Mouse (Mus musculus) left cerebral cortex, postnatal 4 days (tissue): ENCODE data around the gene Dvl2. TPM values are rescaled to one million over a fixed set of nuclear protein-coding genes. Genes with fewer than 3 reads are reported as not detected.

Experiments used
- DNase-seq: peaks from one replicate; pipeline ENCODE4 v3.0.0-alpha.2; 2022
- intact Hi-C: fragments of 180-260 bp; cut with DNase I; formaldehyde crosslinking; loops from one replicate; pipeline ENCODE4 v1.15.1; 2025
- total RNA-seq, 2 experiments: library from RNA; stranded (reverse); gene quantifications; 2 replicates each; pipeline ENCODE4 v1.2.3; 2021

Dvl2 gene
- total RNA-seq, 2 experiments from 2014 or later: 38.8 to 40.1 TPM

DNA sequence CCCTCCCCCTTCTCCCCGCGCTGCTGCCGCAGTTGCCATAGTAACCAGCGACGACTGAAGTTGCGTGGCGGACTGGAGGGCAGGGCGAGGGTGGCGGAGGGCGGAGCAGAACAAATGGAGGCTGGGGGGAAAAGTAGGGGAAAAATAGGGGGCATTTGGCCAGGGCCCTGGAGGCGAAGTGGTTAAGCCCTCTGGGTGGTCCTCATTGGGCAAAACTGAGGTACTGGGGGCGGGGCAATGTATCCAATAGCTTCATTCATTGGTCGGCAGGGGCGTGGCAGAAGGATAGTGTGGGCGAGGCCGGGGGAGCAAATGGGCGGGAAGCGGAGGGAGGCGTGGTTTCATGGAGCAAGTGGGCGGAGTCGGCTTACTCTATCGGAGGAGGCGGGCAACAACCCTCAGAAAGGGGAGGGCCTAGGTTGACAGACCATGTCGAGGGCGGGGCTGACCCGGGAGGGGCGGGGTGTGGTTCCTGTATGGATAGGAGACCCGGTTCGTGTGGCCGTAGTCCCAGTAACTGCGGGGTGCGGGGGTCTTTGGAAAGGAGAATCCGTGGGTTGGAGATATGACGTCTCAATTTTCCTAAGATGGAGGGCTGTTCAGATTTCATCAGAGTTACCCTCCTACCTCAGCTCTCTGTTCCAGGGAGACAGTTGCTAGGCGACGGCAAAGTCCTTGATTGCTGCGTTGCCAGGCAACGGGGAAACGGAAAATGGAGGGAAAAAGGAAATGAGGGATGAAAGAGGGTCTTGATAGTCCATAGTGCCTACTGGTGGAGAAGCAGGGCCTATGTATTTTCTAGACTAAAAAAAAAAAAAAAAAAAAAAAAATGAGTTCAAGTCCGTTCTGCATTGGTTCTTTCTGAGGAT is 21.1 kb downstream of the Dvl2 start:
- DNase-seq: peak; percentile 100
- intact Hi-C loops: no loop called here

DNA sequence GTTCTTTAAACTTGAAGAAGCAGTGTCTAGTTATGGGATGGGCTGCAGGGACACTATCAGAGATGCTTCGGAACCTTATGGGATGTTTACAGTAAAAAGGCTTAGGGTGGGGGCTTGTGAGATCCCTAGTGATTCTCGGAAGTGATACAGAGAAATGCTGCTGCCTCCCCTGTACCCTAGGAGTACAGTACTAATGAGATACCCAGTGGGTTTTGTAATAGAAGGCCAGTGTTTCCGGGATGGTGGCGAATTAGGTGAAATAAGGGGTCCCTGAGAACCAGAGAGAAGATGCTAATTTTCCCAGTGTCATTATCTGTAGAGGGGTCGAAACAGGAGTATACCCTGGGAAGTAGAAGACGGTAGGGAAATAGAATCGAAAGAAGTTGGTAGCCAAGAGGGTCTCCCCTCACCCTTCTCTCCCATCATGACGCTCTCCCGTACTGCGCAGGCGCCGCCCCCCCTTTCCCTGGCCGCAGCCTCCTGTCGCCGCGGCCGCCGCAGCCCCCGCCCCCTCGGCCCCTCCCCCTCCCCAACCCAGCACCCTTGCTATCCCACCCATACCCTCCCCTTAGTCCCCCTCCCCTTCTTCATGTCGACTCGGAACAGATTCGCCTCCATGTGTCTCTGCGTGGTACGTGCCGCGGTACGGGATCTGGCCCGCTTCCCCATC is 23.2 kb downstream of the Dvl2 start:
- intact Hi-C loops: no loop called here
- DNase-seq: peak; percentile 81

DNA sequence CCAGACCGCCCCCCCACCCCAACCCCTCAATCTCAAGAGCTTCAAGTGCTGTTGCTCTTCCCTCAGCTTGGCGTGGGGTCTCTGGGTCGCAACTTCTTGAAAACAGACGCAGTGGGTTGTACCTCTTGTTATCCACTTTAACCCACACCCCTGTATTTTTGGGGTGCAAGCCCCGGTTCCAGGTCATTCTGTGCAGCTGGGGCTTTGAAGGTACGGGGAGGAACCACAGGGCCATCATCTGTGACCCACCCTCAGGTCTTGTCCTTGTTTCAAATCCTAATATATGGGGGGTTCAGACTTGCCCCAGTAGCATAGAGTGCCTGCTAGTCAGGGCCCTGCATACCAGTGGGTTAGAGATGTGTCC is 23.7 kb downstream of the Dvl2 start:
- intact Hi-C loops: no loop called here
- no peak for DNase-seq

DNA sequence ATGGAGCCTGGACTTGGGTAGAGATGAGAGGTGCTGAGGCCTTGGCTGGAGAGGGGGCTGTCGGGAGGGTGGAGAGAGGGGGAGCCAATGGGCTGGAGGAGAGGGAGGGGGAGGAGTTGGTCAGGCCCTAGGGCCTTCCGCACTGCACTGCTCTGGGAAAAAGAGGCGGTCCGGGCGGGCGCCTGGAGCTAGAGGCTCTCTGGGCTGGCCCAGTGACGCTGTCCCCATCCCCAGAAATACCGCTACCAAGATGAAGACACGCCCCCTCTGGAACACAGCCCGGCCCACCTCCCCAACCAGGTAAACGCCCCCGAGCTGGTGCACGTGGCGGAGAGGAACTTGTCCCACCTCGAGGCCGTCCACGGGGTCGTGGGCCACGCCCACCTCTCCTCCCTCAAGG is 26.3 kb downstream of the Dvl2 start:
- intact Hi-C loops: no loop called here
- peak; percentile 64 for DNase-seq

DNA sequence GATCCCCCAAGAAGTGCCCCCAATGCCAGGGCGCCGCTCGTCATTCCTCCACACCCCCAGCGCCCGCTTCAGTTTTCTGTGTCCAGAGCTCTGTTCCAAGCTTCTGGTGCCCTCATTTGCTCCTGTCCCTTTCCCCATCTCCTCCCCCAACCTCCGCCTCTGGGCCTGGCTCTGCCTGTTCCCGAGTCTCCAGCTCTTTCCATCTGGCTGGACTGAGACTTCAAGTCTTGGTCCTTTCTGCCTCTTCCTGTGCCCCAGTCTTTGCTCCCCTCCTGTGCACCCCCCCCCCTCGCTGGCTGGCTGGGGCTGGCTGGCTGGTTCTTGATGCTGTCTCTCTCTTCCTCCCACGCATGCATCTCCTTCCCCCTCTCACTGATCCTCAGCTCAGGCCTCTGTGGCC is 27.0 kb downstream of the Dvl2 start:
- DNase-seq: no peak
- intact Hi-C loops: no loop called here

DNA sequence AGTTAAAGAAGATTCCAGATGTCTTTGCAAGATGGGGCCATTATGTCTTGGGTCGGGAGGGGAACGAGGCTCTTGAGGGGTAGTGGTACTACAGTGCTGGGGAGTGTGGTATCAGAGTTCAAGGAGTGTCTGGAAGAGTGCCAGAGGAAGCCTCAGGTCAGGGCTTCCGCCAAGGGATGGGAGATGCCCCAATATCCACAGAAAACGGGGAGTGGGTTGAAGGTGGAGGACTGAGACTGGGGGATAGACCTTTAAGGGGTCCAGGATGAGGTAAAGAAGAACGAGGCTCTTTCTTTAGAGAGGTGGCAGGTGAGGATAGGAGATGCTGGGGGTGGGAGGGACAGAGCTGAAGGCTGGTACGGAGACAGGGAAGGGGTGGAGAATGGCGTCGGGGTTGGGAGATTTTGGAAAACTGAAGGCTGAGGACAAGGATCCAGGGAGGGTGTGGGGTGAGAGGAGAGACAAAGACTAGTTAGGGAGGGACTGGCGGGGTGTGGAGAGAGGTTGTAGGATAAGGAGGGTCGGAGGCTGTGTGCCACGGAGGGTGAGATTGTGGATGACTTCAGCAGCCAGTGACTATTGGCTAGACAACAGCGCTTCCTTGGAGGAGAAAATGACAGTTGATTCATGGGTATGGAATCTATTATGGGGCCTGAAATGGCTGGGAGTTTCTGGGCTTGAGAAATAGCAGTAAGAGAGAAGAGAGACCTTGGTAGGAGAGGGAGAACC is 28.2 kb downstream of the Dvl2 start:
- no peak for DNase-seq
- intact Hi-C loops: no loop called here

DNA sequence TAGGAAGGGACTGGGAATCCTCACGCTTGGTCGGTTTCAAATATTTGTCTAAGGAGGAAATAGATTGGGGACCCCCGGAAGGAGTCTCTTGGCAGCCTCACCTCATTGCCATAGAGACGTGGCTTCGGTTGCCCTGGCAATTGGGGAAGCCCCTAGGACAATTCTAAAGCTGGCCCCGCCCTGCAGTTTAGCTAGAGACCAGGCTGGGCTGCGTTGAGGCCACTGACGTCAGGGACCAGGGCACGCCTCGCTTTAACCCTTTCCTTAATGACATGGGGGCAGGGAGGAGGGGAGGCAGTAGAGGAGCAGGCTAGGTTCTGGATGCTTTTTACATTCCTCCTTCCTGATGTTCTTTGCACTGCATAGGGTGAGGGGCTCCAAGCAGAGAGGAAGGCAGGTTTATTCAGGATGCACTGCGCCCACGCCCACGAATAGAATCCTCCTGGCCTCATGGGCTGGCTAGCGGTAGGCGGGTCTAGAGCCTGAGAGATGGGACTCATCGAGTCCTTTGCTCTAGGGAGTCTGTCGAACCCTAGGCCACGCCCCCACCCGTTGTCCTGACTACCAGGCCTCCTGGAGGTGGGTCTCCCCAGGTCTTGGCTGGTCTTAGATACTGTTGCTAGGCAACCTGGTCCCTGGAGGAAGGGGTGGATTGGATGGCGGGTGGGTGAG is 28.9 kb downstream of the Dvl2 start:
- DNase-seq: peak; percentile 96
- intact Hi-C loops: no loop called here

DNA sequence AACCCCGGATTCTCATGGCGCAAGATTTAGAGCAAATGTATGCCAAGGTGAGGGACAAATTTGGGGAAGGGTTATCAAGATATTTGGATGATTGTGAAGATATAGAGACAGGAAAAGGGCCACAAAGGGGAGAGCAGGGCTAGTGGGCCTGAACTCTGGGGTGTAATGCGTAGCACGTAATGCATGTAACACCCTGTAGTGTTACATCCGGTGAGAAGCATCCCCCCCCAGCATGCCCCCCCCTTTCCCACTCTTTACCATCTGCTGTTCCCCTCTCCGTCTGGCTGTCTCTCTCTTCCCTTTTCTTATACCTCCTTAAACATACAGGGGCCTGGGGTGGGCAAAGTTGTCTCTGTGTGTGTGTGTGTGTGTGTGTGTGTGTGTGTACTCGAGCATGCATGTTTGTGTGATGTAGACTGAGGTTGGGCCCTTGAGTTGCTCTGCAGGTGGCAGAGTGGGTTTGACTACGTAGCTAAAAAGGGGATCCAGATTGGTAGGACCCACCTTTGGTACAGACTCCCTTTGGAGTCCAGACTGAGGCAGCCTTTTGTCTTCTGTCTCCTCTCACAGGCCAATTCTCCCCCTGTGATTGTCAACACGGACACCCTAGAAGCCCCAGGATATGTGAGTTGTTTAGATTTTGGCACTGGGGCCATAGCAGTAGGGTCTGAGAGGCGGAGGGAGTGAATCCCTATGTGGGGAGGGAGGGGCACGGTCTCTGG is 29.6 kb downstream of the Dvl2 start:
- no peak for DNase-seq
- intact Hi-C loops: no loop called here

DNA sequence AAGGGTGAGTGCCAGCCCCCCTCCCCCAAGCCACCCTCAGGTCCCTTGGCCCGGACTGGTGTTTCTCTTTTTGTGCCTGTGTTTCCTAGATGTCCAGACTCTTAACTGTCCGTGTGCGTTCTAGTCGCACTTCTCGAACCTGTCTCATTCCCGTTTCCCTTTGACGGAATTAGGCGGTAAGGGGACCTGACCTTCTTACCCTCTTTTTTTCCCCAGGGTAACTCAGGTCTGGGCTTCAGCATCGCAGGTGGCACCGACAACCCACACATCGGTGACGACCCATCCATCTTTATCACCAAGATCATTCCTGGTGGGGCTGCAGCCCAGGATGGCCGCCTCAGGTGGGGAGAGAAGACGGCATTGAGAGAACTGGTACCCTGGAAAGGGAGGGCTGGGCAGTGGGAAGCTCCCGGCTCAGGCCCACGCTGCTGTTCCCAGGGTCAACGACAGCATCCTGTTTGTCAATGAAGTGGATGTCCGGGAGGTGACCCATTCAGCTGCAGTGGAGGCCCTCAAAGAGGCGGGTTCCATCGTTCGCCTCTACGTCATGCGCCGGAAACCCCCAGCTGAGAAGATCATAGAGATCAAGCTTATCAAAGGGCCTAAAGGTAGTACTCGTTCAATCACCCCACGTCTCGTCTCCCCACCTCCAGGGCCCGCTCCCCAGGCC is 30.4 kb downstream of the Dvl2 start:
- intact Hi-C loops: no loop called here
- DNase-seq: no peak

DNA sequence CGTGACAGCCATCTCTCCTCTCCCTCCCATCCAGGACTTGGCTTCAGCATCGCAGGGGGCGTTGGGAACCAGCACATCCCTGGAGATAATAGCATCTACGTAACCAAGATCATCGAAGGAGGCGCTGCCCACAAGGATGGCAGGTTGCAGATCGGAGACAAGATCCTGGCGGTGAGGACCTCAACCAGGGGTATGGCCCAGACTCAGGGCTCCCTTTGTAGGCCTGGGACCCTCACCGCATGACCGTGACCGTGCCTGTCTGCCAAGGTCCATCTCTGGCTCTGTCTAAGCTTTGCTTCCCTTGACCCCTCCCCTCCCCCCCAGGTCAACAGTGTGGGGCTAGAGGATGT is 30.9 kb downstream of the Dvl2 start:
- intact Hi-C loops: no loop called here
- DNase-seq: no peak

DNA sequence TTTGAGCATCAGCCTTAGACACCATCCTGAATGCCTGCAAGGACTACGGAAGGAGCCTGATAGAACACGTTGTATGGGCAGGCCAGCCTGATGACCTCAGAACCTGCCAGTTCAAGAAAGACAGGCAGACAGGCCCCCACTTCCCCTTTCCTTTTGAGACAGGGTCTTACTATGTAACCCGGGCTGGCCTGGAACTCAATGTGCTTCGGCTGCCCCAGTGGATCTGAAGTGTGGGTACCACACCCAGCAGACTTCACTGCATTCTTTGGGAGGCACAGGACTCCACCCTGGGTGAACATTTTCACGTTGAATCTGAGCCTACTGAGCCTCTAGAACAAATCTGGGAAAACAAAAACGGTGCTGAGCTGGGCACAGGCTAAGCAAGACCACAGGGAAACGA is 37.8 kb downstream of the Dvl2 start:
- DNase-seq: no peak
- intact Hi-C loops: no loop called here

DNA sequence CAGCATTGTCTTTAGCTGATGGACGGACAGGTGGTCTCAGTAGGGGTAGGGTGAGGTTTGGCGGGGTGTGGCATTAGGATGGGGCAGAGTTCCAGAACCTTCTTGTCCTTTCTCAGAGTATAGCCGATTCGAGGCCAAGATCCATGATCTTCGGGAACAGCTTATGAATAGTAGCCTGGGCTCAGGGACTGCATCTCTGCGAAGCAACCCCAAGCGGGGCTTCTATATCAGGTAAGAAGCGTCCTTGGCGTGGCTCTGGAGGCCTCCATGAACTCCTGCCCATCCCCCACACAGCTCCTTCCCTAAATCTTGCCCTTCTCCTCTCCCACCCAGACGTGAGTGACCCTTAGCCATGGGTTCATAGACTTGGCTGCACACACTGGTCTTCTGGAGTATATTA is 39.2 kb downstream of the Dvl2 start:
- DNase-seq: no peak
- intact Hi-C loops: no loop called here

DNA sequence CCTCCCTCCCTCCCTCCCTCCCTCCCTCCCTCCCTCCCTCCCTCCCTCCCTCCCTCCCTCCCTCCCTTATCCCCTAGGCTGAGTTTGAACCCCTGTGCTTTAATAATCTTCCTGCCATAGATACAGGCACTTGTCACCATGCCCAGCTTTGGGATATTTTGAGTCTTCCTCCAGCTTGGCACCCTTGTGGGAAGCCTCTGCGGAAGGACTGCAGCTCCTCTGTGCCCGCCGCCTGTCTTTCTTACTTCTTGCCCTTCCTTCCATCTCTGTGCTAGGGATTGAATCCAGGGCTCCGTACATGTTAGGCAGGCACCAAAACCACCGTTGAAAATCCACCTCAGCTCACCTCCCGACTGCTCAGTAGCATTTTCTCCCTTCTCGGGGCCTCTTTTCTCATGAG is 39.8 kb downstream of the Dvl2 start:
- no peak for DNase-seq
- intact Hi-C loops: no loop called here

DNA sequence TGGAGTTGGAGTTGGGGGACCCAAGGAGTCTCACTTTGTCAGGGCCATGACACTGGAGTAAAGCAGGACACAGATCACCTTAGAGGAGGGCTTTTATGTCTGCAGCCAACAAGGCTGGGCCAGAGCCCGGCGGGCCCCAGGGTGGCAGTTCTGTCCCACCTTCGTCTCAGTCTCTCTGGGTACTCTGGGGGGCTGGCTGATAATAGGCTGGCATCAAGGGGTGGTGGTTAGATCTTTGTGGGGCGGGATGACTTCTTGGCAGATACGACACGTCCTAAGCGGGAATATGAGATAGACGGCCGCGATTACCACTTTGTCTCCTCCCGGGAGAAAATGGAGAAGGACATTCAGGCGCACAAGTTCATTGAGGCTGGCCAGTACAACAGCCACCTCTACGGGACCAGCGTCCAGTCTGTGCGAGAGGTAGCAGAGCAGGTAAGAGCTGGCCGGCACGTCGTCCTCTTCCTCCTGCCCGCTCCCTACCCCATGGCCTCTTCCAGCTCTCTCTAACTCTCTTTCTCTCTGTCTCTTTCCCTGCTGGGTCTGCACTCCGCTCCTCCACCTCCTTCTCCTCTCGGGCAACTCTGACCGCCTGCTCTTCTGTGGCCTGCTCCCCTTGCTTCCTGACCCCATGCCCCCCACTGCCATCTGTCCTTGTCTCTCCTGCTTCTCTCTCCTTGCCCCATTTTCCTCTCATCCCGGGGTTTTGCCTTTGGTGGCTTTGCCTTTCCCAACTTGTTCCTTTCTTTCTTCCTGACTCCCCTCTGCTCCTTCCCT is 42.1 kb downstream of the Dvl2 start:
- no peak for DNase-seq
- intact Hi-C loops: no loop called here

DNA sequence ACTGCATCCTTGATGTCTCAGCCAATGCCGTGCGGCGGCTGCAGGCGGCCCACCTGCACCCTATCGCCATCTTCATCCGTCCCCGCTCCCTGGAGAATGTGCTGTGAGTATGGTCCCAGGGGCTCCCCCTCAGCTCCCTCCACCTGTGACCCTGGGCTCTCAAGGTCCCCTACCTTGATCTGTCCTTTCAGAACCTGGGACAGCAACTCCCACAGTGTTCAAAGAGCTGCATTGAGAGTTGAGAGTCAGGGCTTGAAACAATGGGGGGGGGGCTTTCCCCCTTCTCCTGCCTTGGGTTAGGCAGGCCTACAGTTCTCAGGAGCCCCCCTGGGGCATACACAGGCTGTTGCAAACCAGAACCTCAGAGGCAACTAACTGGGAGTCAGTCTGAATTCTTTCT is 43.3 kb downstream of the Dvl2 start:
- no peak for DNase-seq
- intact Hi-C loops: no loop called here

DNA sequence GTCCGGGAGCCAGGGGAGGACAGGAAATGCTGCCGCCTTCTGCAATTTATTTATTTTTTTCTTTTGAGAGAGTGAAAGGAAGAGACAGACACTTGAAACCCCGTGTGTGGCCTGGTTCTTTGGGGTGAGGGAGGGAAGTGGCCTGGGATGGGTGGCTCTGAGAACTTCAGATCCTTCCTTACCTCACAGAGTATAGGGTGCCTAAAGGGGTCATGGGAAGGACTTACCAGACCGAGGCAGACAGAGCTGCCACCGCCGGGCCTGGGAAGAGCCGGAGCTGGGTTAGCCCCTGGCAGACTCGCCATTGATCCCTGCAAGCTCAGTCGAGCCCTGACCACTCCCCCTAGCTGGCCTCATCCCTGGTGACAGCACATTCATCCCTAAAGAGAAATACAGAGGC is 45.0 kb downstream of the Dvl2 start:
- intact Hi-C loops: no loop called here
- DNase-seq: no peak

DNA sequence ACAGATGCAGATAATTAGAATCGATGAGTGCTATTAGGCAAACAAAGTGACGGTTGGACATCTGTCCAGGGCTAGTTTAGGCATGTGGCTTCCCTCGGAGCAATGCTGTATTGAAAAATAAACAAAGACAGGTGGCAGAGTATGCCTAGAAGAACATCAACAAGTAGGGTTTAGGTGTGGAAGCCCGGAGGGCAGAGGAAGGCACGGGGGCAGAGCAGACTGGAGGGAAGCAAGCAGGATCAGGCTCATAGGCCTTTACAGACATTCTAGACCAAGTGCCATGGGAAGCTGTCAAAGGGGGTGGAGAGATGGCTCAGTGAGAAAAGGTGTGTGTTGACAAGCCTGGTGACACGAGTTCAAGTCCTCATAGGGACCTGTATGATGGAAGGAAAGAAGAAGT is 49.0 kb downstream of the Dvl2 start:
- intact Hi-C loops: no loop called here
- no peak for DNase-seq

DNA sequence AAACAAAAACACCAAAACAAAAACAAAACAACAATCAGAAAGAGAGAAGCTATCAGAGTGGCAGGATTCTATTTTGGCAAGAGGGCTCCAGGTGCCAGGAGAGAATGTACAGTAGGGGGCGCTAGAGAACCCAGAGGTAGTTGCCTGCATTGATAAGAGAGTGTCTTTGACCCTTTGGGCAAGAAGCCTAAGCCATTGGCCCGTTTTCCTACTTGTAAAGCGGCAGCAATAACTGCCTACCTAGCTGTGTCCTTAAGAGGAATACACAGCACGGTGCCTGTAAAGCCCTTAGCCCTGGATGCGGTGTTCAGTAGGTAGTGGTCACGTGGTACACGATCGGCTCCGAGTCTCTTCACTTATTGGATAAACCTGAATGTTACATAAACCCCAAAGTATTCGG is 49.4 kb downstream of the Dvl2 start:
- DNase-seq: no peak
- intact Hi-C loops: no loop called here

DNA sequence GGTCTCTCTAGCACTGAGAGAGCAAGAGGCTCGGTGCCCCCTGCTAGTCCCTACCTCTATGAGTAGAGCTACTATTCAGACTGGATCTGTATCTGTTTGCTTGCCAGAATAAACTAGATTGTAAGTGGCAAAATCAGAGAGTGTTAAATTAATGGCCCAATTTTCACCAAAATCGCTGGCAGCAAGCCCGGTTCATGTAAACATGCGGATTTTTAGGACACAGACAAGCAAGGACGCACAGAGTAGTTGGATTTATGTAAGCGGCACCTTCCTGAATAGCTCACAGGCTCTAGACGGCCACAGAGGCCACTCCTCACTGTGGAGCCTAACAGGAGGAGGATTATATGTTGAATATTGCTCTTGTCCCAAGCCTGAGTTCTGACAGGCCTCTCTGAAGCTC is 52.8 kb downstream of the Dvl2 start:
- intact Hi-C loops: no loop called here
- DNase-seq: no peak
